Mouse (Mus musculus) heart, embryonic 15.5 days (tissue): Measurements from ENCODE around the gene D930020B18Rik. TPM values are rescaled to one million over a fixed set of nuclear protein-coding genes. Genes with fewer than 3 reads are reported as not detected.

ENCODE experiments used
- ATAC-seq: fragments of 200-750 bp; cut with Nextera tagmentation; replicated peaks from 2 replicates; pipeline ENCODE4 v1.8.0; 2017; ENCODE audit warnings: low read depth, moderate TSS enrichment; ENCODE audit not compliant: insufficient number of reproducible peaks, insufficient read depth, low FRiP score
- H3K27ac ChIP-seq: fragments of 300-500 bp; sonication (generic); 2 replicates; pipeline ENCODE4 v1.5.1; 2015; ENCODE audit warnings: mild to moderate bottlenecking, inconsistent platforms
- H3K27me3 ChIP-seq: fragments of 300-500 bp; sonication (generic); 2 replicates; pipeline ENCODE4 v1.6.1; 2015; ENCODE audit warnings: inconsistent platforms
- H3K36me3 ChIP-seq: fragments of 300-500 bp; sonication (generic); 2 replicates; pipeline ENCODE4 v1.6.1; 2015; ENCODE audit warnings: mild to moderate bottlenecking, inconsistent platforms
- H3K4me1 ChIP-seq: fragments of 300-500 bp; sonication (generic); replicated peaks from 2 replicates; pipeline ENCODE4 v1.6.1; 2015; ENCODE audit warnings: inconsistent platforms
- H3K4me2 ChIP-seq: fragments of 300-500 bp; sonication (generic); 2 replicates; pipeline ENCODE4 v1.6.1; 2015; ENCODE audit warnings: inconsistent platforms, mild to moderate bottlenecking, moderate library complexity
- H3K4me3 ChIP-seq: fragments of 300-500 bp; sonication (generic); 2 replicates; pipeline ENCODE4 v1.5.1; 2015; ENCODE audit warnings: mild to moderate bottlenecking, inconsistent platforms
- H3K9ac ChIP-seq: fragments of 300-500 bp; sonication (generic); 2 replicates; pipeline ENCODE4 v1.6.1; 2015; ENCODE audit warnings: mild to moderate bottlenecking, inconsistent platforms
- H3K9me3 ChIP-seq: fragments of 300-500 bp; sonication (generic); replicated peaks from 2 replicates; pipeline ENCODE4 v1.6.1; 2016; ENCODE audit warnings: inconsistent platforms
- WGBS: fragments of 180-500 bp; shearing (Covaris S2); methylation state at CpG from one replicate; pipeline ENCODE4 v1.1.7; 2015; ENCODE audit warnings: mixed read lengths; 5-methylcytosine and 5-hydroxymethylcytosine counted together
- polyA plus RNA-seq: library from polyadenylated mRNA; unstranded; fragments of >200 nt; fragmentation: Nextera tagmentation; extraction: Ambion mirVana; gene quantifications from 2 replicates; pipeline ENCODE4 v1.2.1, GENCODE M21; 2015

The D930020B18Rik gene
- polyA plus RNA-seq, 1 experiment from 2014 or later: 0.09 TPM

GRCm38 (mm10) chr10:121680902-121681301 is 39.5 kb downstream of the D930020B18Rik start:
- no peak overlapping the region for H3K27ac ChIP-seq
- no peak overlapping the region for H3K4me2 ChIP-seq
- H3K9me3 ChIP-seq: no peaks in the 10 kb centered on the region
- WGBS: 86% methylated on average over 2 of the region's 2 CpGs
- no peak overlapping the region for H3K9ac ChIP-seq
- H3K36me3 ChIP-seq: no peaks in the 10 kb centered on the region
- no peaks in the 10 kb centered on the region for H3K4me1 ChIP-seq
- H3K27me3 ChIP-seq: no peaks in the 10 kb centered on the region
- ATAC-seq: no peak
- H3K4me3 ChIP-seq: no peak overlapping the region

- 82% methylated on average over 10 of the region's 10 CpGs for WGBS
- H3K9me3 ChIP-seq: no peaks in the 10 kb centered on the region
- H3K4me2 ChIP-seq: no peak overlapping the region
- H3K9ac ChIP-seq: no peak overlapping the region
- no peaks in the 10 kb centered on the region for H3K36me3 ChIP-seq
- no peak overlapping the region for H3K4me3 ChIP-seq
- no peak overlapping the region for H3K27ac ChIP-seq
- no peaks in the 10 kb centered on the region for H3K27me3 ChIP-seq
- no peaks in the 10 kb centered on the region for H3K4me1 ChIP-seq
- ATAC-seq: no peak
These were observed 41.2 kb downstream of the D930020B18Rik start for GRCm38 (mm10) chr10:121682539-121682938.

GRCm38 (mm10) chr10:121686153-121686660 is 44.8 kb downstream of the D930020B18Rik start:
- H3K4me3 ChIP-seq: no peak overlapping the region

GRCm38 (mm10) chr10:121687511-121687910 is 46.1 kb downstream of the D930020B18Rik start:
- ATAC-seq: no peak

More at GRCm38 (mm10) chr10:121686153-121686660, 44.8 kb downstream of the D930020B18Rik start:
- H3K4me2 ChIP-seq: no peak overlapping the region
- ATAC-seq: no peak
- no peaks in the 10 kb centered on the region for H3K9me3 ChIP-seq
- H3K9ac ChIP-seq: no peak overlapping the region
- no peaks in the 10 kb centered on the region for H3K36me3 ChIP-seq
- 80% methylated on average over 4 of the region's 4 CpGs for WGBS
- 0 out of 2 replicates have a peak, but pooled peaks cover 2% of the 10 kb centered on the region for H3K4me1 ChIP-seq
- H3K27me3 ChIP-seq: no peaks in the 10 kb centered on the region; the same call in 1 of the 2 replicates
- no peak overlapping the region for H3K27ac ChIP-seq

GRCm38 (mm10) chr10:121689591-121690314 is 48.4 kb downstream of the D930020B18Rik start:
- 20% methylated on average over 15 of the region's 15 CpGs for WGBS
- no peaks in the 10 kb centered on the region; the same call in 1 of the 2 replicates for H3K27me3 ChIP-seq
- no peaks in the 10 kb centered on the region for H3K9me3 ChIP-seq
- H3K4me2 ChIP-seq: no peak overlapping the region
- H3K9ac ChIP-seq: no peak overlapping the region
- H3K27ac ChIP-seq: no peak overlapping the region
- H3K4me1 ChIP-seq: 0 out of 2 replicates have a peak, but pooled peaks cover 2% of the 10 kb centered on the region
- H3K36me3 ChIP-seq: no peaks in the 10 kb centered on the region
- no peak overlapping the region for H3K4me3 ChIP-seq
- ATAC-seq: peak; percentile 73

More at GRCm38 (mm10) chr10:121687511-121687910, 46.1 kb downstream of the D930020B18Rik start:
- Histone ChIP-seq H3K27me3 (no peaks in the 10 kb centered on the region; the same call in 1 of the 2 replicates), H3K9ac (no peak overlapping the region), H3K4me2 (no peak overlapping the region), H3K9me3 (no peaks in the 10 kb centered on the region), H3K27ac (no peak overlapping the region), H3K4me1 (0 out of 2 replicates have a peak, but pooled peaks cover 2% of the 10 kb centered on the region), H3K4me3 (no peak overlapping the region), H3K36me3 (no peaks in the 10 kb centered on the region)
- 74% methylated on average over 7 of the region's 7 CpGs for WGBS

- Histone ChIP-seq H3K4me3 (peak overlapping the region; percentile 34), H3K4me2 (peak overlapping the region; percentile 58), H3K9me3 (no peaks in the 10 kb centered on the region), H3K36me3 (no peaks in the 10 kb centered on the region), H3K9ac (no peak overlapping the region), H3K27ac (no peak overlapping the region), H3K27me3 (no peaks in the 10 kb centered on the region; the same call in 1 of the 2 replicates), H3K4me1 (0 out of 2 replicates have a peak, but pooled peaks cover 2% of the 10 kb centered on the region)
- 35% methylated on average over 18 of the region's 18 CpGs for WGBS
- no peak for ATAC-seq
These were observed 51.7 kb downstream of the D930020B18Rik start for GRCm38 (mm10) chr10:121692944-121693579.

- H3K9ac ChIP-seq: no peak overlapping the region
- WGBS: 75% methylated on average over 11 of the region's 11 CpGs
- no peak for ATAC-seq
- no peaks in the 10 kb centered on the region for H3K9me3 ChIP-seq
- H3K4me1 ChIP-seq: 0 out of 2 replicates have a peak, but pooled peaks cover under 1% of the 10 kb centered on the region
- no peak overlapping the region for H3K4me2 ChIP-seq
- no peak overlapping the region for H3K4me3 ChIP-seq
- H3K27ac ChIP-seq: no peak overlapping the region
- H3K27me3 ChIP-seq: no peaks in the 10 kb centered on the region; the same call in 1 of the 2 replicates
- no peaks in the 10 kb centered on the region for H3K36me3 ChIP-seq
These were observed 53.2 kb downstream of the D930020B18Rik start for GRCm38 (mm10) chr10:121694567-121694966.

- no peak overlapping the region for H3K9ac ChIP-seq
- H3K4me1 ChIP-seq: no peaks in the 10 kb centered on the region; the same call in 1 of the 2 replicates
- no peak overlapping the region for H3K4me2 ChIP-seq
- no peak overlapping the region for H3K4me3 ChIP-seq
- no peak overlapping the region for H3K27ac ChIP-seq
- no peaks in the 10 kb centered on the region for H3K9me3 ChIP-seq
- ATAC-seq: no peak
- WGBS: 58% methylated on average over 11 of the region's 11 CpGs
- H3K36me3 ChIP-seq: no peaks in the 10 kb centered on the region
- H3K27me3 ChIP-seq: no peaks in the 10 kb centered on the region
These were observed 60.2 kb downstream of the D930020B18Rik start for GRCm38 (mm10) chr10:121701296-121702248.

GRCm38 (mm10) chr10:121703619-121704018 is 62.2 kb downstream of the D930020B18Rik start:
- 73% methylated on average over 6 of the region's 6 CpGs for WGBS
- ATAC-seq: no peak

GRCm38 (mm10) chr10:121704871-121705270 is 63.5 kb downstream of the D930020B18Rik start:
- no peak for ATAC-seq
- no peaks in the 10 kb centered on the region for H3K9me3 ChIP-seq
- no peak overlapping the region for H3K9ac ChIP-seq
- no peak overlapping the region for H3K4me2 ChIP-seq
- no peaks in the 10 kb centered on the region; the same call in 1 of the 2 replicates for H3K4me1 ChIP-seq
- H3K36me3 ChIP-seq: no peaks in the 10 kb centered on the region
- H3K27ac ChIP-seq: no peak overlapping the region
- WGBS: 78% methylated on average over 6 of the region's 6 CpGs
- H3K27me3 ChIP-seq: no peaks in the 10 kb centered on the region
- no peak overlapping the region for H3K4me3 ChIP-seq

More at GRCm38 (mm10) chr10:121703619-121704018, 62.2 kb downstream of the D930020B18Rik start:
- Histone ChIP-seq H3K27ac (no peak overlapping the region), H3K4me3 (no peak overlapping the region), H3K36me3 (no peaks in the 10 kb centered on the region), H3K27me3 (no peaks in the 10 kb centered on the region), H3K9ac (no peak overlapping the region), H3K9me3 (no peaks in the 10 kb centered on the region), H3K4me1 (no peaks in the 10 kb centered on the region; the same call in 1 of the 2 replicates), H3K4me2 (no peak overlapping the region)
